Mouse (Mus musculus) cortical plate, adult 2 months (tissue): Measurements from ENCODE around the gene Nudc.

Experiments used
- CTCF ChIP-seq: fragments of 200-500 bp; IDR thresholded peaks from 2 replicates; pipeline ENCODE4 v1.5.1; 2011; ENCODE audit warnings: mild to moderate bottlenecking, control low read depth, low read length; ENCODE audit not compliant: insufficient read depth; ENCODE audit errors: extremely low read depth
- POLR2A ChIP-seq: fragments of 200-500 bp; IDR thresholded peaks from 2 replicates; pipeline ENCODE4 v1.6.1; 2011; ENCODE audit warnings: mild to moderate bottlenecking, low read length, control low read depth; ENCODE audit not compliant: insufficient read depth; ENCODE audit errors: extremely low read depth

DNA sequence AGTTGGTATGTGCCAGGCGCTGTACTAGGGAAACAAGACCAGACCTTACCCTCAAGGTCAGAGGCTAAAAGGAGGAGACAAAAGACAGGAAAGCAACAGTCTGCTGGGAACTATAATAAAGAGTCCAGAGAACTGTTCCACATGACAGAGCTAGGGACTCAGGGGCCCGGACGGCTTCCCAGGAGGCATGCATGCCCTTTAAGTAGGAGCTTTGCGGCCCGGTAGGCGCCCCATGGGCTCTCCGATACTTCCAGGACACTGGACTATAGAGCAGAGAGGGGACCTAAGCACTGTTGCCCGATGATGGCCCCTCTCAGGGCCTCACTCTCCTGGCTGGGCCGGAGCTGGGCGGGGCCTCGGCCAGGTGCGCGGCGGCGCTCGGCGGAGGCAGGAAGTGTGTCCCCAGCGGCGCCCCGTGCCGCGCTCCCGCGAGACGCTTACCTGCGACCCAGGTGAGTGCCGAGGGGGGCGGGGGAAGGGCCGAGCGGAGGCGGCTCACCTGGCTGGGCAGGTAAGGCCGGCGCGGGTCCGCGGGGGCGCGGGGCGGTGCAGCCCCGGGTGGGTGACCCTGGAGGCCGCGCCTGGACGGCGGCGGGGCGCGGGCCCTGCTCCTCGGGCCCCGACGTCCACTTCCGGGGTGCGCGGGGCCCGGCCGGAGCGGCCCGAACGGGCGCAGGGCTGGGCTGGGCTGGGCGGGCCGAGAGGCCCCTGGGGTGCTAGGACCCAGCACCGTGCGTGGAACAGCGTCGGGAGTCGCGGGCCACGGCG is 27.0 kb downstream of the Nudc start, which contains the start of gene Kdf1:
- TF ChIP-seq POLR2A (no peak), CTCF (no peak)
